Mouse (Mus musculus) kidney, adult 2 months (tissue): ENCODE measurements at regions not wholly inside any gene's neighbourhood (a gene's known extent, or its start where the extent isn't known, plus 50 kb on each side); places are given as distances from the start of the nearest gene placed in this dataset.

ENCODE experiments used
- CTCF ChIP-seq: fragments of 200-500 bp; conservative IDR thresholded peaks from 2 replicates; pipeline ENCODE4 v1.5.1; 2011; ENCODE audit warnings: low read depth, mild to moderate bottlenecking, control low read depth, low read length, moderate library complexity, mixed read lengths; ENCODE audit not compliant: insufficient read depth, insufficient read length
- POLR2A ChIP-seq: fragments of 200-500 bp; IDR thresholded peaks from one replicate; pipeline ENCODE4 v1.6.1; 2011; ENCODE audit warnings: low read depth, low read length, control low read depth

GRCm38 (mm10) chr13:112081935-112082334 lies 206.3 kb upstream of the Ankrd55 start:
- TF ChIP-seq POLR2A (no peak), CTCF (no peak)
